Mouse (Mus musculus): Measurements from ENCODE around the gene Susd6. TPM values are rescaled to one million over a fixed set of nuclear protein-coding genes. Genes with fewer than 3 reads are reported as not detected.
A peak's percentile ranks its signal among the peaks of the same experiment; 100 is the strongest.

Susd6 gene
- polyA plus RNA-seq, 1 experiment from 2014 or later, result 17.1 TPM

DNA sequence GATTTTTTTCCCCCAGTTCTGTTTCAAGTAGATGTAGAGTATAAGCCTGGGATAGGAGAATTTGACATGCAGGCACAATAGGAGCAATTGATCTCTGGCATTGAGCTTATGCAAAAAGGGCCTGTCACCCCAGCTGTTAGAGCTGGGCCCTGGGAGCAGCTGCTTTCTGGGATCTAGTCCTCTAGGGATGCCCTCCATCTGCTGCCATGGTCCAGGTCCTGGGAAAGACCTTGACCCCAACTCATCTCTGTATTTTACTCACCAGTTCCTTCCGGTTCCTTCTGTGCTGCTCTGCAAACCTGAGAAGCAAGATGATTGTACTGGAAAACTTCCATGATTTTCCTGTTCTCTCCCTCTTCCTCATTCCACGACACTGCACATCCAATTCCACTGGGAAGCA is 68.0 kb downstream of the Susd6 start:
- Histone ChIP-seq H3K4me2 (replicated peaks; ENCODE audit: low read depth, low read length) (no peak overlapping the region), H3K9ac (replicated peaks; ENCODE audit: low read length) (no peak overlapping the region), H3K36me3 (ENCODE audit: insufficient read depth, low read length) (no peaks in the 10 kb centered on the region), H3K27me3 (ENCODE audit: insufficient read depth, low read length) (no peaks in the 10 kb centered on the region), H3K4me1 (ENCODE audit: insufficient read depth, low read length) (0 out of 2 replicates have a peak, but pooled peaks cover 3% of the 10 kb centered on the region), H3K9me3 (ENCODE audit: low read length) (no peaks in the 10 kb centered on the region), H3K27ac (ENCODE audit: low read length) (no peak overlapping the region), H3K4me3 (ENCODE audit: low read length) (no peak overlapping the region)
- WGBS, result 69% methylated on average over 2 of the region's 2 CpGs
- no peak for ATAC-seq (ENCODE audit: low FRiP score, low TSS enrichment)

DNA sequence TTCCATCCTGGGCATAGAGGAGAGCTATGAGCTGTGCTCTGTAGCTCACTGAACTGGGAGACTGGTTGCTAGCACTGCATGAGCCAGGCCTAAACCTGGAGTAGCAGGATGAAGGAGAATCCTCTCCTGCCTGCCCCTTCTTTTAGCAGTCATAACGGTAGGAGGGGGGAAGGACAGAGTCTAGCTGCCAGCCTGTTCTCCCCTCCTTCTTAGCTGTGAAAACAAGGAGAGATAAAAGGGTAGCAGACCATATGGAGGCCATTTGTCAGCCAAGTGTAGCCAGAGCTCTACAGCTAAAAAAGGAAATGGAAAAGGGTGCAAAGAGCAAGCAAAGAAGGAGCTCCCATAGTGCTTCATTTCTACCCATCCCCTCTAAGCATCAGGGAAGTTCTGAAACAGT is 71.6 kb downstream of the Susd6 start:
- Histone ChIP-seq H3K4me1 (ENCODE audit: insufficient read depth, low read length) (no peaks in the 10 kb centered on the region), H3K9me3 (ENCODE audit: low read length) (no peaks in the 10 kb centered on the region), H3K36me3 (ENCODE audit: insufficient read depth, low read length) (no peaks in the 10 kb centered on the region), H3K27me3 (ENCODE audit: insufficient read depth, low read length) (no peaks in the 10 kb centered on the region), H3K9ac (replicated peaks; ENCODE audit: low read length) (no peak overlapping the region), H3K4me3 (ENCODE audit: low read length) (no peak overlapping the region), H3K4me2 (replicated peaks; ENCODE audit: low read depth, low read length) (no peak overlapping the region), H3K27ac (ENCODE audit: low read length) (no peak overlapping the region)
- 9% methylated on average over 1 of the region's 1 CpGs for WGBS
- no peak for ATAC-seq (ENCODE audit: low FRiP score, low TSS enrichment)

DNA sequence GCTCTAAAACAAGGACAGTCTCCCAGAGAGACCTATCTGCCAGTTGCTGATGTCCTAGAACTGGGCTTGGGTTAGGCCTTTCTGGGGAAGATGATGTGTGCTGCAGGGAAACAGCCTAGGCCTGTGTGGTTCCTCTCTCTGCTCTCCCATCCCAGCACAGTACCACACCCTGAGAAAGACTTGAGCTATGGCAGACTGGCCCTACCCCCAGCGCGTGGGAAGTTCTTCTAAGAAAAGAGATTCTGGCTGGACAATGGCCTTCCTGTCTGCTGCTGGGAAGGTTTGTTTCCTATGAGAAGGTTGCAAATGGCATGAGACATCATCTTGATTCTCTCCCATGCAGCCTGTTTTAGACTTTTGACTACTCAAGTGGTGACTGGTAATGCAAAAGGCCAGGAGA is 73.1 kb downstream of the Susd6 start:
- no peak overlapping the region for H3K4me3 ChIP-seq (ENCODE audit: low read length)
- no peaks in the 10 kb centered on the region for H3K4me1 ChIP-seq (ENCODE audit: insufficient read depth, low read length)
- no peaks in the 10 kb centered on the region for H3K27me3 ChIP-seq (ENCODE audit: insufficient read depth, low read length)
- WGBS, result 84% methylated on average over 2 of the region's 2 CpGs
- H3K4me2 ChIP-seq (replicated peaks; ENCODE audit: low read depth, low read length), result no peak overlapping the region
- H3K36me3 ChIP-seq (ENCODE audit: insufficient read depth, low read length), result no peaks in the 10 kb centered on the region
- no peak overlapping the region for H3K9ac ChIP-seq (replicated peaks; ENCODE audit: low read length)
- H3K9me3 ChIP-seq (ENCODE audit: low read length), result no peaks in the 10 kb centered on the region
- ATAC-seq (ENCODE audit: low FRiP score, low TSS enrichment), result no peak
- H3K27ac ChIP-seq (ENCODE audit: low read length), result no peak overlapping the region

DNA sequence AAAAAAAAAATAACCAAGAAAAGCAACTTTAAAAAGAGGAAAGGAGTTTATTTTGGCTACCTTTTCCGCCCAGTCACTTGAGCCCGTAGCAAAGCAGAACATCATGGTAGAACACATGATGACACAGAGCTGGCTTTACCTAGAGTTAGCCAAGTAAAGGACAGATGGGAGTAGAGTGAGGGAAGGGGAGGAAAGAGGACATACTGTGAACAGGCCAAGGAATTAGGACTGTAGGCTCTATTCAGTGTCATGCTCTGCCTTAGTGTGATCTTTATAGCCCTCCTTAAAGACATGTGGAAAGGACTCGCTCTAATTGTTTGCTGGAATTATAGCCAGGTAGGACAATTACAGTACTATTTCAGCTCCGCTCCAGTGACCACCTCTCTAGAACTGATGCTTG is 74.9 kb downstream of the Susd6 start:
- Histone ChIP-seq H3K27me3 (ENCODE audit: insufficient read depth, low read length) (no peaks in the 10 kb centered on the region), H3K36me3 (ENCODE audit: insufficient read depth, low read length) (peaks cover 8% of the 10 kb centered on the region), H3K27ac (ENCODE audit: low read length) (no peak overlapping the region), H3K4me2 (replicated peaks; ENCODE audit: low read depth, low read length) (no peak overlapping the region), H3K4me3 (ENCODE audit: low read length) (no peak overlapping the region), H3K9ac (replicated peaks; ENCODE audit: low read length) (no peak overlapping the region), H3K4me1 (ENCODE audit: insufficient read depth, low read length) (no peaks in the 10 kb centered on the region), H3K9me3 (ENCODE audit: low read length) (no peaks in the 10 kb centered on the region)
- 78% methylated on average over 4 of the region's 4 CpGs for WGBS
- no peak for ATAC-seq (ENCODE audit: low FRiP score, low TSS enrichment)

DNA sequence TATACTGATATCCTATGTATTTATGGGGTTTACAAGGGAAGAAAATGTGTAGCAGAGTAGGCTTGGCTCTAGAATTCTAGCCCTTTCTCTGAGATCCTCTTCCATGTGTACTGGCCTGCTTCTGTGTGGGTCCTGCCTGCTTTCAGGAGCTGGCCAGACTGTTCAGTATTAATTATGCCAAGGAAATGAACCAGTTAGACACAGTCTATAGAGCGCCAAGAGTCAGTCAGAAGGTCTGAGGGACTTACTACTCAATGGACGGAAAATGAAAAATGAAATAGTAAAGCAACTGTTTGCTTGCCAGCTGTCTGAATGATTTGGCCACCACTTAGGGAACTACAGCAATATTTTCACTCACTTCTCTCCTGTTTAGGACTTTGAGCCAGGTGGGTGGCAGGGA is 75.7 kb downstream of the Susd6 start:
- Histone ChIP-seq H3K27ac (ENCODE audit: low read length) (no peak overlapping the region), H3K9me3 (ENCODE audit: low read length) (no peaks in the 10 kb centered on the region), H3K36me3 (ENCODE audit: insufficient read depth, low read length) (peaks cover 14% of the 10 kb centered on the region), H3K4me1 (ENCODE audit: insufficient read depth, low read length) (no peaks in the 10 kb centered on the region), H3K9ac (replicated peaks; ENCODE audit: low read length) (no peak overlapping the region), H3K4me2 (replicated peaks; ENCODE audit: low read depth, low read length) (no peak overlapping the region), H3K27me3 (ENCODE audit: insufficient read depth, low read length) (no peaks in the 10 kb centered on the region), H3K4me3 (ENCODE audit: low read length) (no peak overlapping the region)
- no peak for ATAC-seq (ENCODE audit: low FRiP score, low TSS enrichment)
- 91% methylated on average over 2 of the region's 2 CpGs for WGBS

DNA sequence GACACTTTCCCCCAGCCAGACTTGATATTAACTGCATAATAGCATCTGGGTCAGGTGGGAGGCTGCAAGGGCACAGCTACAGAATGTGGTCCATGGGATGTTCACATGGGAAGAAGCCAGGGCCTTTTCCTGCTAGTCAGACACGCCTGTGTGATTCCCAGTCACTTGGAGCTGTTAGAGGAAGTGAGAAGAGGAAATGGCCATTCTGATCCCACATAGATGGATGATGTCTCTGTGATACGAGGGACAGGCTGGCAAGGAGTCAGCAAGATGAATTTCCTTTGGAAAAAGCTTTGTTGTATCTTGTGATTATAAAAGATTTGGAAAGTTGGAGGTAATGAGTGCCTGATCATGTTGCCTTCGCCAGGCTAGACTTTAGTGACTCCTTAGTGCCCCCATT is 76.8 kb downstream of the Susd6 start:
- WGBS, result 75% methylated on average over 3 of the region's 3 CpGs
- no peaks in the 10 kb centered on the region for H3K27me3 ChIP-seq (ENCODE audit: insufficient read depth, low read length)
- no peaks in the 10 kb centered on the region for H3K4me1 ChIP-seq (ENCODE audit: insufficient read depth, low read length)
- H3K36me3 ChIP-seq (ENCODE audit: insufficient read depth, low read length), result peaks cover 15% of the 10 kb centered on the region
- no peak overlapping the region for H3K4me2 ChIP-seq (replicated peaks; ENCODE audit: low read depth, low read length)
- H3K27ac ChIP-seq (ENCODE audit: low read length), result no peak overlapping the region
- no peak for ATAC-seq (ENCODE audit: low FRiP score, low TSS enrichment)
- H3K9me3 ChIP-seq (ENCODE audit: low read length), result no peaks in the 10 kb centered on the region
- H3K9ac ChIP-seq (replicated peaks; ENCODE audit: low read length), result no peak overlapping the region
- H3K4me3 ChIP-seq (ENCODE audit: low read length), result no peak overlapping the region

DNA sequence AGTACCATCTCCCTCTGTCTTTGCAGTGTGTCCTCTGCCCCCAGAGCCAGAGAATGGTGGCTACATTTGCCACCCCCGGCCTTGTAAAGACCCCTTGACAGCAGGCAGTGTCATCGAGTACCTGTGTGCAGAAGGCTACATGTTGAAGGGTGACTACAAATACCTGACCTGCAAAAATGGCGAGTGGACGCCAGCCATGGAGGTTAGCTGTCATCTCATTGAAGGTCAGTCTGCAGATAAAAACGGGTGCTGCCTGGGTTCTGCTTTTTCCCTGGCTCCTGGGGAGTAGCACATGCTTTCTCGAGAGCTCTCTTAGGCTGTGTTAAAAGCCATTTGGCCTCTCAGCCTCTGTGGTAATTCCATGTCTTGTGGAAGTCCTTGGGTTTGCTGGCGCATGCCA is 78.1 kb downstream of the Susd6 start:
- Histone ChIP-seq H3K4me1 (ENCODE audit: insufficient read depth, low read length) (no peaks in the 10 kb centered on the region), H3K36me3 (ENCODE audit: insufficient read depth, low read length) (peaks cover 20% of the 10 kb centered on the region), H3K27ac (ENCODE audit: low read length) (no peak overlapping the region), H3K9me3 (ENCODE audit: low read length) (no peaks in the 10 kb centered on the region), H3K4me3 (ENCODE audit: low read length) (no peak overlapping the region), H3K9ac (replicated peaks; ENCODE audit: low read length) (no peak overlapping the region), H3K27me3 (ENCODE audit: insufficient read depth, low read length) (no peaks in the 10 kb centered on the region), H3K4me2 (replicated peaks; ENCODE audit: low read depth, low read length) (no peak overlapping the region)
- ATAC-seq (ENCODE audit: low FRiP score, low TSS enrichment), result no peak
- 74% methylated on average over 7 of the region's 7 CpGs for WGBS

DNA sequence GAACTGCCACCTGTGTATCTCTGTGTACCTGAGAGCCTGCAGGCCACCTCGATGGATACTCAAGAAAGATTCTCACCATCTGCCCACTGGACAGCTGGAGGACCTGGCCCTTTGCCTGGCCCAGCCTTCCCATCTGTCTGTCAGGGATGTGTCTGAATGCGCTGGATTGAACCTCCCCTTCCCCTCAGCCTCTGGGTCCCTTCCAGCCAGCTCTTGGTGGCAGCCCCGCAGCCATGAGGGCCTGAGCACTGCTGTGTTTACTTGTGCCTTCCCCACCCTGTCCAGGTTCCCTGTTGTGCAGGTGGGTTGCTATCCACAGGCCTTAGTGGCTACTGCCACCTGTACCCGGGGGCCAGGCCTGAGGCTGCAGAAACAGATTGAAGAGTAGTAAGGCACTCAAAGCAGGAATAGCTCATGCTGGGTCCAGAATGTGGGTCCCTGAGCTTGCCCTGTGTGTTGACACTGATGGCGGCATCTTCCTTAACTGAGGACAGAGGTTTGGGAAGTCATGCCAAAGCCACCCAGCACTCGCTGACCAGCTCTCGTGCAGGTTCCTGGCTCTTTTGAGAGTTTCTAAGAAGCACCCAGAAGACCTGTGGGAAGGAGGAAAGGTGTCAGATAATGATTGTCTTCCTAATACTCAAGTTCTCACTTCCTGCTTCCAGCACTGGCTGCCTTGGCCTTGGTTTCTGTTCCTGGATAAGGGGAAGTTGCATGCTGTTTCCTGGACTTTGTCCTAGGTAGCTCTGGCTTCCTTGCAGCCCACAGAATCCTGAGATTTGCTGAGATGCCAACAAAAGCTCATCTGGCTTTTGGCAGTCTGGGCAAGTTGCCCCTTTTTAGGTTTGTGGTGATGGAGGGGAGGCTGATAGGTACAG is 87.1 kb downstream of the Susd6 start:
- Histone ChIP-seq H3K27ac (ENCODE audit: low read length) (no peak overlapping the region), H3K4me2 (replicated peaks; ENCODE audit: low read depth, low read length) (no peak overlapping the region), H3K36me3 (ENCODE audit: insufficient read depth, low read length) (peaks cover 18% of the 10 kb centered on the region), H3K4me3 (ENCODE audit: low read length) (no peak overlapping the region), H3K4me1 (ENCODE audit: insufficient read depth, low read length) (no peaks in the 10 kb centered on the region; the same call in 1 of the 2 replicates), H3K27me3 (ENCODE audit: insufficient read depth, low read length) (no peaks in the 10 kb centered on the region), H3K9ac (replicated peaks; ENCODE audit: low read length) (no peak overlapping the region), H3K9me3 (ENCODE audit: low read length) (no peaks in the 10 kb centered on the region)
- no peak for ATAC-seq (ENCODE audit: low FRiP score, low TSS enrichment)
- WGBS, result 86% methylated on average over 7 of the region's 7 CpGs

DNA sequence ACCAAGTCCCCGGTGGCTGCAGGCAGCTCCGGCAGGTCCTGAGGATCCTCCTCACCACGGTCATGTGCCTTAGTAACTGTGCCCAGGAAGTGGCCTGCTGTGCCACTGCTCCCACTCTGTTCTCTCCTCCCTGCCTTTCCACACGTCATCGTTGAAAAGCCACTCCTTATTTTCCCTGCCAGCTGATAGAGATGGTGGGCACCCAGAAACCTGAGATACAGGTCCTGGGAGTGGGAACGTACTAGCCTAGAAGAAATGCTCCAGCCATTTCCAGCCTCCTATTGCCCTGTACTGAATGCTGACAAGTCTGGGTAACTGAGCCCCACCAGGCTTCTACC is 87.8 kb downstream of the Susd6 start:
- Histone ChIP-seq H3K36me3 (ENCODE audit: insufficient read depth, low read length) (peaks cover 18% of the 10 kb centered on the region), H3K9me3 (ENCODE audit: low read length) (no peaks in the 10 kb centered on the region), H3K4me2 (replicated peaks; ENCODE audit: low read depth, low read length) (no peak overlapping the region), H3K4me1 (ENCODE audit: insufficient read depth, low read length) (no peaks in the 10 kb centered on the region; the same call in 1 of the 2 replicates), H3K4me3 (ENCODE audit: low read length) (no peak overlapping the region), H3K27me3 (ENCODE audit: insufficient read depth, low read length) (no peaks in the 10 kb centered on the region), H3K9ac (replicated peaks; ENCODE audit: low read length) (no peak overlapping the region), H3K27ac (ENCODE audit: low read length) (no peak overlapping the region)
- WGBS, result 84% methylated on average over 6 of the region's 6 CpGs
- no peak for ATAC-seq (ENCODE audit: low FRiP score, low TSS enrichment)

DNA sequence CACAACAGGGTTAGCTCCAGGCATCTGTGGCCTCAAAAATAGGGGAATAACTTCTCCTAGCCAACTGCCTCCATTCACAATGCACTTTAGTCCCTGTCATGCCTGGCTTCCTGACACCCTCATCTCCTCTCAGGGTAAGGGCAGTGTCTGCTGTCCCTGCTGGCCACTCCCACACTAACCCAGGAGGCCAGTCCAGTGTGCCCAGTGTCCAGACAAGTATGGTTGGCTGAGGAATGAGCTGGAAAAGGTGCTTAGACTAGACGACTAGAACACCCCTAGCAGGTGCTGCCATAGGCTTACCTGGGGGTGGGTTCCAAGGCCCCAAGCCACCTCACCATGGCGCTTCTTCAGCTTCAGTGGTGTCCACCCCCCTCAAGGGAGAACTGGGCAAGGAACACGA is 88.3 kb downstream of the Susd6 start:
- Histone ChIP-seq H3K9ac (replicated peaks; ENCODE audit: low read length) (no peak overlapping the region), H3K9me3 (ENCODE audit: low read length) (no peaks in the 10 kb centered on the region), H3K4me2 (replicated peaks; ENCODE audit: low read depth, low read length) (no peak overlapping the region), H3K36me3 (ENCODE audit: insufficient read depth, low read length) (peaks cover 18% of the 10 kb centered on the region), H3K27me3 (ENCODE audit: insufficient read depth, low read length) (no peaks in the 10 kb centered on the region), H3K4me3 (ENCODE audit: low read length) (no peak overlapping the region), H3K4me1 (ENCODE audit: insufficient read depth, low read length) (no peaks in the 10 kb centered on the region; the same call in 1 of the 2 replicates), H3K27ac (ENCODE audit: low read length) (no peak overlapping the region)
- peak; percentile 59; the same call in 1 of the 2 replicates for ATAC-seq (ENCODE audit: low FRiP score, low TSS enrichment)
- 58% methylated on average over 3 of the region's 3 CpGs for WGBS

Measured in kidney, embryonic 16.5 days (tissue).